Mouse (Mus musculus) adrenal gland (tissue): Measurements from ENCODE around the gene Prph.
"Not testable (repeated sequence)": the region's sequence is repeated elsewhere in the genome, so short reads cannot be mapped to it uniquely, and the experiment has no call there.

Experiments
- intact Hi-C: fragments of 180-260 bp; cut with DNase I; formaldehyde crosslinking; loops from one replicate; pipeline ENCODE4 v1.15.1; 2025

Gene Prph

DNA sequence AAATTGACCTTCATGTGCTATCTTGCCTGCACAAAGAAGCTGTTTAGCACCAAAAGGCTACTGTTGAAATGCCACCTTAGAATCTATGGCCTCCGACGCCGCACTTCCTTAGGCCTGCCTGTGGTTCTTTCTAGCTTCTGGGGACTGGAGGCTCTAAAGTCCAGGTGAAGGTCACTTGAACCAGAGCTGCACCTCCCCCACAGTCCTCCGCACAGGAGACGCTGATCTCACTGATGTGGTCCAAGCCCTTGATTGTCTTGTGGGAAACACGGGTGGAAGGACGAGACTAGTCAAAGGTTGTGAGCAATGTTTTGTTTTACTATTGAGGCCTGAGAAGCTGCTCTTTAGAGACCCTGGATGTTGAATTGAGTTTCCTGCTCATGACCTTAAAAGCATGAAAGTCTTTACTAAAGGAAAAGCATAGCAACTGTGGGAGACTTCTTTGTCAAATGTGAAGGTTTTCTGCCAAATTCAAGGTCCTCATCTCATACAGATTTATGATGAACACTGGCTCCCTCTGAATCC is 22.2 kb upstream of the Prph start:
- intact Hi-C loops = no loop called here

DNA sequence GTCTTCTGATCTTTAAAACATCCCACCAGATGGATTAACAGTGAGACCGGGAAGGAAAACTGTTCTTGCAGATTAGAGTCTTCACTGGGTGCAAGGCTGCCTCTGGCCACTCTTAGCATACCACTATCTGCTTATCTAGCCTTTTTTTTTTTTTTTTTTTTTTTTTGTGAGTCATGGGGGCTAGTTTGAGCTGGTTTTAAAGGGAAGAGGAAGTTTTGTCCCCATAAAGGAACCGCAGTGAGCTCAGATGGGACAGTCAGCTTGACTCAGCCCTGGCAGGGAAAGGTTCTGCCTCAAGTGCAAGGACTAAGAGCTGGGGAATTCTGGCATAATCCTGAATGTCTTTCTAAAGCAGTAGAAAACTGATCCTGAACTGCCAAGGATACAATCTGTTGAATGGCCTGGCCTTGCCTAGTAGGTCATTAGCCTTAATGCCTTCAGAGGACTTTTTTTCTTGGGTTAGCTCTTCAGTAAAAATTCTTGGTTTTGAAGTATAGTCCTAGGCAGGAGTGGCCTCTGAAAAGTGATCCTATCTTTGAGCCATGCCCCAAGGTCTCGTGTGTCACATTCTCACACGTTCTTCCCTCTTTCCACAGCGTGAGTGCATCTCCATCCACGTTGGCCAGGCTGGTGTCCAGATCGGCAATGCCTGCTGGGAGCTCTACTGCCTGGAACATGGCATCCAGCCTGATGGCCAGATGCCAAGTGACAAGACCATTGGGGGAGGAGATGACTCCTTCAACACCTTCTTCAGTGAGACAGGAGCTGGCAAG is 21.3 kb upstream of the Prph start:
- intact Hi-C loops = no loop called here

DNA sequence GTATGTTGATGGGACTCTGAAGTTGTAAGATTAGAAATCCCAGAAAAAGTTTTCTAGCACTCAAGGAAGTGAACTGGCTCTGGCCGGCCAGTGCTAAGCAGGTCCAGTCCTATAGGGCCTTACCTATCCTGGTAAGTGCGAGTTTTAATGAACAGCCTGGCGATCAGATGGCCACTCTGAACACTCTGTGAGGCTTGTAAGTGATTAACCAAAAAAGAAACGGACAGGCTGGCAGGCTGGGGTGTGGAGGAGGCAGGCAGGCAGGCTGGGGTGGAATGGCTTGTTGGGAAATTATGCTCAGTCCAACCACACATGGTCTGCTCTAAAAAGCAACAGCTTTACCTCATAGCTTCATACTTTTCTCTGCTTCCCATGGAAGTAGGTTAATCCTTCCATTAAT is 19.5 kb upstream of the Prph start:
- intact Hi-C loops = no loop called here

DNA sequence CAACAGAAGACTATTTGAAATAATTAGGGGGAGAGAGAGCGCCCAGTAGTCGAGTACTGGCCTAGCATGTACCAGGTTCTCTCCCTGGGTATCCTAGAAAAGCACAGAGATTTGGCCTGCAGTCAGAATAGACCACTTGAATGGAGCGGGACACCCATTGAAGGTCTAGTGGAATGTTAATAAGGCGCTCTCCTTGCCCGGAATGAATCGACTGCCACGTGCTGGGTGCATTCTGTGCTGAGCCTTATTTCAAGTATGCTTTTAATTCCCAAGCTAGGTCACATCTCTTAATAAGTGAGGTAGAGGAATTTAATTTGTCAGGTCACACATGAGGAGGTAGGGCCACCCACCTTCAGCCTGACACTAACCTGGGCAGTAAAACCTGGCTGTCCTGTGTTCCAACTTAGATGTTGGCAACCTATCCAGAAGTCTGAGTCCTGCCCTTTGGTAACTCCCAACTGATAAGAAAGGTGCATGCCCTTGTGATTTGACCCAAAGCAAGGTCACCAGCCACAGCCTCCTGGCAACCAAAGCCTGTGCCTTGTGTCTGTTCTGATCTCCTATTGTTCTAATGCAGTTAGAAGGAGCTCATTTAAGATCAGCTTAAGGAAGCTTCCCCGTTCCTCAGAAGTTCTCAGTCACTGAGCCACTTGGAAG is 18.6 kb upstream of the Prph start:
- intact Hi-C loops = no loop called here

DNA sequence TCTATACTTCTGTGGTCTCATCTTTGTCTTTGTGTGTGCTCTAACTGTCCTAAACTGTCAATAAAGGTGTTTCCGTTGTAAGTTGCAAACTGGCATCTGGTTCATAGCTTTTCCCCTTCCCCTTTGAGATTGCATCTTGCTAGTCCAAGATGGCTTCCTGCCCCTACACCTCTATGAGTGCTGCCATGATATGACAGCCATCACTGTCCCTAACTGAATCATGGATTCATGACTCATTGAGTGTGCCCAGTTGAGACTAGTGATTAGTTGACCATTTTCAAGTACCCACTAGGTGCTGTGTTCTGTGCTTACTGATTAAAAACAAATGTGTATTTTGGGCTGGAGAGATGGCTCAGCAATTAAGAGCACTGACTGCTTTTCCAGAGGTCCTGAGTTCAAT is 16.9 kb upstream of the Prph start:
- intact Hi-C loops = no loop called here

DNA sequence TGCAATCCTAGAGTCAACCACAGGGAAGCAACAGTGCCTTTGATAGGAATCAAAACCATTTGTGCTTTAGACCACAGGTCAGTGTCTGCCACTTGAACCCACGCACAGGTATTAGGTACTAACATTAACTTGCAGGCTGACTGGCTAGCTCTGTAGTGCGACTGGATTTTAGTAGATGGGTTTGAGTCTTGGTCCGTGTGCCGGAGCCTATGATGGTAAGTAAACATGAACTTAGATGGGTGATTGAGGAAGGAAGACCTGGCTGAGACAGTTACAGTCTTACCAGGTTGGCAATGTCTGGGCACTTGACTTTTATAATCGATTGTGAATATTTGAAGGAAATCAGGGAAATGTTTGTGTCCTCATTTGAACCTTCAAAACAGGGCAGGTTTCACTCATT is 16.2 kb upstream of the Prph start:
- intact Hi-C loops = no loop called here

DNA sequence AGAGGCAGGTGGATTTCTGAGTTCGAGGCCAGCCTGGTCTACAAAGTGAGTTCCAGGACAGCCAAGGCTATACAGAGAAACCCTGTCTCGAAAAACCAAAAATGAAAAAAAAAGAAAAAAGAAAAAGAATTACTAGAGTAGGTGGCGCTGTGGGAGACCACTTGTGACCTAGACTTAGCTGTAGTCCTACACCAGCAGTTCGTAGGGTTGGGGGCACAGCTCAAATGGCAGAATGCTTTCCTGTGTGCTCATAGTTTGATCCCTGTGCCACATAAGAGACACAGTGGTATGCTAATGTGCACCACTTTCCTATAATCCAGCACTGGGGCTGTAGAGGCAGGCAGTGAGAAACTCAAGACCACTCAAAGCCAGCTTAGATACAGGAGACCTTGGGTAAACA is 15.7 kb upstream of the Prph start:
- intact Hi-C loops = no loop called here

DNA sequence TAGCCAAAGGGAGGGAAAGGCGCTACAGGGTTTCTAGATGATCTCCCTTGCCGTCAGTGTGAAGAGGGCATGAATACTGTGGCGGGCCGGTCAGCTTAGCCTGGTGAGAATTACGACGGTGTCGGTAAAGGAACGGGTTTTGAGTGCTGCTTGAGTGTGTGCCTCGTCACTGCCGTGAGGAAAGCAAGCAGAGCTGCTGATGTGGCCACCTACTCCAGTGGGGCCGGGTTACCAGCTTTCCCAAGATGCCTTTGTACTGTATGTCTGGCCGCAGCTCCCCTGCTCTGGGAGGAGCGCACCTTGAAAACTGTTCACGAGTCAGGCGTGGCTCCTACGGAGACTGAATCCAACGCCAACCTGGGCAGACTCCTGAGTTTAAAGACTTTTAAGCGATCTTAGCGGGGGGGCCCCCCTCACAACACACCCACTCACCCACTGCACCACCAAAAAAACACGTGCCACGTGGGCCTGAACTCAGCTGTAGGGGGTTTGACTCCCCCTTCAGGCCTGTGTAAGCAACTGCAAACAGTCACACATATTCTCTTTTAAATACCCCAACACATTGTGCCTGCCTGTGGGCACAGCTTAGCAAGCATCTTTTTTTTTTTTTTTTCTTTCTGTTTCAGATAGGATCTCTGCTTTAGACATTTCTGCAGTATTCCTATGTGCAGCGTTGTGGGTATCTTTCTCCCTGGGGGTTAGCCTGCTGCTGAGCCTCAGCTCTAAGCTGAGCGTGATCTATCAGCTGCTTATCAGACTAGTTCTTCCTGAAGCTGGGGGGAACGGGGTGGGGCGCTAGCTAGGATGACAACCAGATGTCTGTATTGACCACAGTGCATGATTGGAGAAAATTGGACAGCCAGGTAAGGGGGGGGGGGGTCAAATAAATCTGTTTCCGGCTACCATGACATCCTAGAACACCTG is 14.7 kb upstream of the Prph start:
- intact Hi-C loops = no loop called here

DNA sequence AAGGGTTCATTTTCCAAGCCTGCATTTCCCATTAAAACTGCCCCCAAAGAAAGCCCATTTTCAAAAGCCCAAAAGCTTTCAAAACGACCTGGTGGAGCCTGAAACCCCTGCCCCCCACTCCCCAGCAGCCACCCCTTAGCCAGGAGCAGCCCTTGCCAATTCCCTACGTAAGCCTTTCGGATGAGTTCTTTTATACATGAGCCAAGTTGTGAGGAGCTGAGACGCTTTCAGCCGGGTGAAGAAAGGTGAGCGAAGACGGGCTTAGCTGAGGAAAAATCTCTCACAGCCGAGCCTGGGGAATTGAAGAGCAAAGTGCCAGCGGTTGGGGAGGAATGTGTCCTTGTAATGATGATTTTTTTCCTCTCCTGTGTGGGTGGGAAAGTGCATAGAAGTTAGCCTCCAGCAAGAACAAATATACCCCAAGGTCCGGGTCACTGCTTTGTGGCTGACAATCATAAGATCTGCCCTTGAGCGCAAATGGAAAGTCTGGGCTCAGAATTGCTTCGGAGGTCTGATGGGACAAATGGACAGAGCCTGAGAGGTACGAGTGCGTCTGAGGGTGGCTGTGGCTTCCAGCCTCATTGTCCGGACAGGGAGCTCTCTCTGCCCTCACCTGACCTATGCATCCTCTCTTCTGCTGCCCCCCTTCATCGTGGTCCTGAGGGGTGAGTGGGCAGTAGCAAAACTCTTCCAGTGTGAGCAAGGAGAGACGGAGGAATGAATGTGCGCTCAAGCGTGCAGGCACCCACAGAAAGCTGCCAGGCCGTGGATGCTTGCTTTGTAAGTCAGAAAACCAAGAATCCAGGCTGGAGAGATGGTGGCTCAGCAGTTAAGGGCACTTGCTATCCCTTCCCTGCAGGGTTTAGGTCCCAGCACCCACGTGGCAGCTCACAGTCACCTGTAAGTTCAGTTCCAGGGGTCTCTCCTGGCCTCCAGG is 13.8 kb upstream of the Prph start:
- intact Hi-C loops = no loop called here

DNA sequence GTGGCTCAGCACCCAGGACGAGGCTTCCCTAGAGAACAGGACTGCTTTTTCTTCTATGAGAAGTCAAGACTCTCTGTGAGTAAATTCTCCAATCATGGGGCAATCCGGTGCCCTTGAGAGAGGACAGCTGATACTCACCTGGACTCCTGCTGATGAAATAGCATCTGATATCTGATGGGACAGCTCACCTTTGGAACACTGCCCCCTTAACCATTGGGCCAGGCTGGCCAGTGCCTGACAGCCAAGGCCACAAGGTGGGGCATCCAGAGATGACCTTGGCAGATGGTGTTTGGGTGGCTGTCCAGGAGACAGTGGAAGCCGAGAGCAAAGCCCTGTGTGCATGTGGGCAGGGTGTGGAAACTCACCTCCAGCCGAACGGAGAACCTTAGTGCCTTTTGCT is 12.6 kb upstream of the Prph start:
- intact Hi-C loops = no loop called here

DNA sequence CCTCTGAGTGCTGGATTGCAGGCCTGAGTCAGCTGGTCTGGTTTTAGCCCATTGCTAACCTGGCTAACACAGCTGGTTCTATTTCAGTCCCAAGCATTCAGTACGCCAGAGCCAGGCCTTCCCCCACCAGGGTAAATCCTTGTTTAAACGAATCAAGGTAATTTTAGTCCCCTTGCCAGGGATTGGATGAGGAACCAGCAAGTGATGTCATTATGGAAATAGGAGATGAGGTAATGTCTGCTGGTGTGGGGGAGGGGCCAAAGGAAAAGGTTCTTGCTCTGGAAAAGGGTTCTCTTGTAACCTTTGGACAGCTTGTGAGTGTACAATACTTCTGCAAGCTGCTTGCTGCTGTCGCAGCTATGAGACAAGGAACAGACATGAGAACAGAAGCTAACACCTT is 10.1 kb upstream of the Prph start:
- intact Hi-C loops = no loop called here

DNA sequence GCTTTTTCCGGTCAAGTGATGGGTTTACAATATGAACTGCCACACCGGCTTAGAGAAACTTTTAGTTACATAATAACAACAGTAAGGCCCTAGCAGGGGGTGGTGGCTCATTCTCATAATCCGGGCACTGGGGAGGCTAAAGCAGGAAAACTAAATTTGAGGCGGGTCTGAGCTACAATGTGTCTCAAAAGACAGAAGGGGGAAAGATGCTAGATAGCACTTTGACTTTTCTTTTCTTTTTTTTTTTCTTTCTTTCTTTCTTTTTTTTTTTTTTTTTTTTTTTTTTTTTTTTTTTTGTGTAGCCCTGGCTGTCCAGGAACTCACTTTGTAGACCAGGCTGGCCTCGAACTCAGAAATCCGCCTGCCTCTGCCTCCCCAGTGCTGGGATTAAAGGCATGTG is 9.2 kb upstream of the Prph start:
- intact Hi-C loops = not testable (repeated sequence)

DNA sequence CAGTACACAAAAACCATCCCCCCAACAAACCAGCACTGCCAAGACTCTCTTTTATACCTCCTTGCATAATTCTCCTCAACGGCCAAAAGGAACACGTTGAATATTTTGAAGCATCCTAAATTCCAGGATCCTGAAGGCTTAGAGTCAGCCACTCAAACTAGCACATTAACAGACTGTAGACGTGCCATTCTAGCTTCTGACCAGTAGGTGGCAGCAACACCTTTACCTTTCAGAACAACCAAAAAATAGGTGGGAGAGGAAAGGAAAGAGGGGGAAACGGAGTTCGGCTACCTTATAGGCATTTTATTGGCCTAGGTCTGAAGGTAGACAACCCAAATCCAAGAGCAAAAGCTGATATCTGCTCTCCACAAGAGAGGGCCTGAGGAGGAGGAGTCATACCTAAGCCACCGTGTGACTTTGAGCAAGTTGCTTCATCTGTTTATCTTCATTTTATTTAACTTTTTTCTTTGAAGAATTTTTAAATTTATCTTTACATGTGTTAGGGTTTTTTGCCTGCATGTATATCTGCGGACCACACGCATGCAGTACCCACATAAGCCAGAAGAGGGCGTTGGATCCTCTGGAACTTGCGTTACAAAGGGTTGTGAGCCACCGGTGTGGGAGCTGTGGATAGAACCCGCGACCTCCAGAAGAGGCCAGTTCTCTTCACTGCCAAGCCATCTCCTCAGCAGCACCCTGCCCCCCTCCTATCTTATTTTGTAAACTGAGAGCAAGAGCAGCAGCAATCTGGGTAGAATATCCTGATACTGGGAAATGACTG is 5.3 kb upstream of the Prph start:
- intact Hi-C loops = loop anchor here (10.0 kb wide), 2 partner anchors 55 to 145 kb away; no protein-coding TSS in a partner anchor

DNA sequence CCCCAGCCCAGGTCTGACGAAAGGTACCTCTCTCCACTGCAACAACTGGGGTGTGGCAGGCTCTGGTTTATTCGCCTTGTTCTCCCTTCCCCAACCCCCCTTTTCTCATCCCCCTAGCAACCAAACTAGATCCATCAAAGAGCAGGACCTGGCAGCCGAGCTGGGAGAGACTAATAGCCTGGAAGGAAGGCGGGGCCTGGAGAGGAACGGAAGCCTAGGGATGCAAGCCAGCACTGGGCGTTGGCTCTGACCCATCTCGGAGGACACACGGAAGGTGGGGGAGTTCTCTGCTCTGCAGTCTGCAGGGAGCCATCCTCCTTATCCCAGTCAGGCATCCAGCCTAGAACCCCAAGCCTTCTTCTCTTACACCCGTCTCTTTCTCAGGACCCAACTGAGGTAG is 1.6 kb upstream of the Prph start:
- intact Hi-C loops = loop anchor here (10.0 kb wide), 2 partner anchors 51 to 141 kb away; no protein-coding TSS in a partner anchor

DNA sequence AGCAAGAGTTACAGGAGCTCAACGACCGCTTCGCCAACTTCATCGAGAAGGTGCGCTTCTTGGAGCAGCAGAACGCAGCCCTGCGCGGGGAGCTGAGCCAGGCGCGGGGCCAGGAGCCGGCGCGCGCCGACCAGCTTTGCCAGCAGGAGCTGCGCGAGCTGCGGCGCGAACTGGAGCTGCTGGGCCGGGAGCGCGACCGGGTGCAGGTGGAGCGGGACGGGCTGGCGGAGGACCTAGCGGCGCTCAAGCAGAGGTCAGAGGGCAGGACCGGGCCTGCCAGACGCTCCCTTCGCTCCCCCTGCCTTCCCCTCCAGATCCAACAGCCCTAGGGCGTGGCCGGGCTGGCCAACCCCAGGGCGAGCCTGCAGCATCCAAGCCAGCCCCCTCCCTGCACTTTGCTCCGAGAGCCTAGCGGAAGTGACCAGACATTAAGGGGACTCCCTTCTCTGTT is 562 bp downstream of the Prph start:
- intact Hi-C loops = loop anchor here (5.0 to 10.0 kb wide), 3 partner anchors 33 to 139 kb away; no protein-coding TSS in a partner anchor

DNA sequence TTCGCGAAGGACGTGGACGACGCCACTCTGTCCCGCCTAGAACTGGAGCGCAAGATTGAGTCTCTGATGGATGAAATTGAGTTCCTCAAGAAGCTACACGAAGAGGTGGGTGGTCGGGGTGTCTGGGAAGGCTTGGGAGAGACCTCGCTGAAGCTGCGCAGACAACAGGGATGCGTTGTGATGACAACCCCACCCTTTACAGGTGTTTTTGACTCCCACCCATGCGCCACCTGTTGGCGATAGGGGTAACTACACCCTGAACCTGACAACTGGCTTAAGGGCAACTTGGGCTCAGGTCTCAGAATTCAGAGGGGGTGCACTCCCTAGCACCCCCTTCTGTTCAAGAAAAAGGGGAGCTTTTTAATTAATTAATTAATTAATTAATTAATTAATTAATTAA is 1.4 kb downstream of the Prph start:
- intact Hi-C loops = loop anchor here (5.0 to 10.0 kb wide), 3 partner anchors 34 to 138 kb away; no protein-coding TSS in a partner anchor

DNA sequence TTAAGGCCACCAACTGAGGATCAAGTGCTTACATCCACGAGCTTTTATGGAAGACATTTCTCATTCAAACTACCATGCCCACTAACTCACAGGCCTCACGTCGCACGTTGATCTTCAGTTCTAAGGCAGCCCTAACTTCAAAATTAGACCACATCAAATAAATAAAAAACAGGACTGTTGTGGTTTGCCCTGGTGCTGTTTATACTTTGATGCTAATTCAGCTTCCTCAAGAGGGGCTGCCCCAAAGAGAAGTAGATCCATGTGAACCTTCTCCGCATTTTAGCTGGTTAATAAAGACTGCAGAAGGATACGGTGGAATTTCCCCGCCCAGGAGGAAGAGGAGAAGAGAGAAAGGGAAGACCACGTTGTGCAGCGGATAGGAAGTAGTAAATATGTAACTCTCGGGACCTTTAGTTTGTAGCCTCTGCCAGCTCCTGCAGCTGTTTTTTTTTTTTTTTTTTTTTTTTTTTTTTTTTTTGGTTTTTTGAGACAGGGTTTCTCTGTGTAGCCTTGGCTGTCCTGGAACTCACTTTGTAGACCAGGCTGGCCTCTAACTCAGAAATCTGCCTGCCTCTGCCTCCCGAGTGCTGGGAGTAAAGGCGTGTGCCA is 10.7 kb downstream of the Prph start:
- intact Hi-C loops = no loop called here

DNA sequence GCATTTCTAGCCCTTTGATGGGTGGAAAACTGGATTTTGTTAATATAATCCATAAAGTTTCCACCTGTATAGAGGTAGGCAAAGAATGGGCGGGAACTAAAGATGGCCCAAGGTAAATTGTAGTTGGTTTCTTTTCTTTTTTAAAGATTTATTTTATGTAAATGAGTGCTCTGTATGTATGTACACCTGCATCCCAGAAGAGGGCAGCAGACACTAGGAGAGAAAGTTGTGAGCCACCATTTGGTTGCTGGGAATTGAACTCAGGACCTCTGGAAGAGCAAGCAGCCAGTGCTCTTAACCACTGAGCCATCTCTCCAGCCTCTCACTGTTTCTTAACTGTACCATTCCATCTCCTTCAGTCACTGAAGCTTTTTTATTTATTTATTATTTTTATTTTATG is 17.0 kb downstream of the Prph start:
- intact Hi-C loops = no loop called here

DNA sequence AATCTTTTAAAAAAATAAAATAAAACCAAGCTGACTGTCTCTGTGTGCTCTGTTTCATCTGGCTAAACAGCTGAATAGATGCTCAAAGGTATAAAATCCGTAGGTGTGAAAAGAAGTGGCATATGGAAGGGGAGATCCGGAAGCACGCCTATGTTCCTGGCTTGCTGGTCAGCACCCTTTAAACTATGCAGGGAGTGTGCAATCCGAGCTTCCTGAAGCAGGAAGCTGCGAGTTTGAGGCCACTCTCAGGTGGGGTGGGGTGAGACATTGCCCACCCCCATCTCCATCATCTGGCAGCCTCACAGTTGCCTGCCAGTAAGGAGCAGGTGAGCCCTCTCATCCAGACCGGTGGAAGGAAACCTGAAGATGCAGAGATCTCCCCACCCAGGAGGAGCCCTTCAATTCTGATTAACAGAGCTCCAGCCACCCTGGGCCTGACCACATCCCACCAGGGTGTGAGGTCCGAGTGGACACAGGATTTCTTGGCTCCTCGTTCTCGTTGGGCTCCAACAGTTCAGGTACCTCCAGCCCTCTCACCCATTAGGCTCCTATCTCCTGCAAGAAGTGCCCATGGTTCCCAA is 19.1 kb downstream of the Prph start, which contains the start of gene Troap:
Gene Troap, plus strand, starts transcription at position 557 of the 581 bp plus-strand sequence.
- intact Hi-C loops = no loop called here
